Mouse (Mus musculus) small intestine, adult 2 months (tissue): ENCODE results near the gene Samd4b.

Experiments used
- CTCF ChIP-seq: fragments of 200-500 bp; IDR thresholded peaks from 2 replicates; pipeline ENCODE4 v1.5.1; 2012; ENCODE audit warnings: low read depth, mild to moderate bottlenecking, control low read depth, inconsistent platforms, low read length, moderate library complexity, mixed read lengths; ENCODE audit not compliant: insufficient replicate concordance, insufficient read length; ENCODE audit errors: extremely low read depth
- POLR2A ChIP-seq: fragments of 200-500 bp; IDR thresholded peaks from 2 replicates; pipeline ENCODE4 v1.6.1; 2012; ENCODE audit warnings: low read depth, mild to moderate bottlenecking, control low read depth, inconsistent platforms, low read length, moderate library complexity

DNA sequence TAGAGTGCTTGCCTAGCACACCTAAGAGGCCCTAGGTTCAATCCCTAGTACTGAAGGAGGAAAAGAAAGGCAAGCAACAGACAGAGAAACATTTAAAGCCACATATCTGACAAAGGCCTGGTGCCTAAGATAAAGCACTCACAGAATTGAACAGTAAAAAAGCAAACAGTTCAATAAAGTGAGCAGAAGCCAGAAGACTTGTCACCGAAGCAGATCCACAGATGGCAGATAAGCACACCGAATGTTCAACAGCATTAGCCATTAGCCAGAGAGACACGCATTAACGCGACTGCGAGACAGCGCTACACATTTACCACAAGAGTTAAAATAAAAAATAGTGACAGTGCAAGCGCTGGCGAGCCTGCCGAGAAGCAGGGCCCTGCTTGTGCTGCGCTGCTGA is 15.1 kb downstream of the Samd4b start:
- TF ChIP-seq POLR2A (no peak), CTCF (no peak)
